In the genomic region with DNA sequence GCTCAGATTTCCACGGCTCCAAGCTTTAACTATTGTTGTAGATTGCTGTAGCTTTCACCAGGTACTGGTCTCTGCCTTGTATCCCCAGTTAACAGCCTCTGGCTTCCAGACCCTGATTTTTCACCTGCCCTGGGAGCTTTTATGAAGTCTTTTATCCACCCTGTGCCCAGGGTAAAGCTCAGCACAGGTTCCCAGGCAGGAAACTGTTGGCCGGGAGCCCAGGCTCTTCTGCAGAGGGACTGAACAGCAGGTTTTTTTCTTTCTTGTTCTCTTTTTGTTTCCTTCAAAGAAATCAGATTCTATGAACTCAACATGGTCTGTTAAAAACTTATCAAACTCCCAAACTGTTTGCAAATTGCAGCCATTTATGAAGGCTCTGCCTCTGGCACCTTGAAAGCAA, we compare ENCODE assay signal across 11 mouse cellular contexts. TPM values are rescaled to one million over a fixed set of nuclear protein-coding genes. Genes with fewer than 3 reads are reported as not detected.
DNase-seq lines count a peak whose midpoint lies in the region; ATAC-seq and TF ChIP-seq lines count a peak whose summit lies in the region.
"Had no signal": no experiment of that assay in that cellular context is flagged by ENCODE, and none has a peak within 500 bp of the region (broad histone marks: within the 10 kb centered on the region; RNA-seq: fewer than 3 reads in every experiment).

No protein-coding gene starts in this region.

- TF ChIP-seq CTCF in lung, adult 2 months (IDR thresholded peaks at IDR 0.05; ENCODE audit: insufficient read depth, low read length) = no peak
- no peak for TF ChIP-seq CTCF in heart, postnatal 0 days (IDR thresholded peaks at IDR 0.05; ENCODE audit: low read depth)

- H3K36me3 ChIP-seq in embryonic facial prominence, embryonic 14.5 days (ENCODE audit: control insufficient read depth, insufficient read depth, low read length) = no peaks in the 10 kb centered on the region
- H3K36me3 ChIP-seq in embryonic facial prominence, embryonic 10.5 days (replicated peaks) = no peaks in the 10 kb centered on the region
- H3K36me3 ChIP-seq in lung, embryonic 16.5 days (ENCODE audit: control insufficient read depth, insufficient read depth, low read length) = no peaks in the 10 kb centered on the region
- H3K36me3 ChIP-seq in heart, postnatal 0 days (replicated peaks; ENCODE audit: control insufficient read depth, insufficient read depth, low read length) = no peaks in the 10 kb centered on the region
- H3K36me3 ChIP-seq in intestine, embryonic 16.5 days (ENCODE audit: control insufficient read depth, insufficient read depth, low read length) = no peaks in the 10 kb centered on the region

- peak; percentile 65 for DNase-seq in embryonic facial prominence, embryonic 14.5 days (ENCODE audit: low spot score)
- no peak for DNase-seq in embryonic facial prominence, embryonic 10.5 days (ENCODE audit: low spot score)
- DNase-seq in lung, adult 2 months = no peak
- DNase-seq in heart, postnatal 0 days (ENCODE audit: low spot score) = no peak
- peak; percentile 51 to 87 for DNase-seq in kidney, postnatal 36 days

- no peaks in the 10 kb centered on the region for H3K9me3 ChIP-seq in embryonic facial prominence, embryonic 14.5 days (ENCODE audit: control insufficient read depth, low read length)
- no peaks in the 10 kb centered on the region for H3K9me3 ChIP-seq in embryonic facial prominence, embryonic 10.5 days
- no peaks in the 10 kb centered on the region for H3K9me3 ChIP-seq in lung, embryonic 16.5 days (ENCODE audit: control insufficient read depth, low read length)
- no peaks in the 10 kb centered on the region for H3K9me3 ChIP-seq in heart, postnatal 0 days (replicated peaks; ENCODE audit: control insufficient read depth, low read length)
- no peaks in the 10 kb centered on the region for H3K9me3 ChIP-seq in intestine, embryonic 16.5 days (ENCODE audit: control insufficient read depth, low read length)
- H3K9me3 ChIP-seq: forebrain, embryonic 13.5 days had no signal

- H3K4me3 ChIP-seq in embryonic facial prominence, embryonic 14.5 days (ENCODE audit: low read depth, low read length) = no peak overlapping the region
- H3K4me3 ChIP-seq in embryonic facial prominence, embryonic 10.5 days = no peak overlapping the region
- no peak overlapping the region for H3K4me3 ChIP-seq in lung, embryonic 16.5 days (ENCODE audit: low read length)
- no peak overlapping the region for H3K4me3 ChIP-seq in lung, adult 2 months (replicated peaks; ENCODE audit: extremely low read depth, low read depth, low read length)
- no peak overlapping the region for H3K4me3 ChIP-seq in heart, postnatal 0 days (ENCODE audit: low read depth, low read length)
- H3K4me3 ChIP-seq in intestine, embryonic 16.5 days (ENCODE audit: low read length) = no peak overlapping the region
- H3K4me3 ChIP-seq: forebrain, embryonic 13.5 days; myocyte had no signal

- ATAC-seq in embryonic facial prominence, embryonic 14.5 days (ENCODE audit: low read depth) = 0 out of 2 replicates have a peak, but pooled peaks have one; percentile 33
- ATAC-seq in lung, embryonic 16.5 days (ENCODE audit: low read depth) = peak; percentile 49; the same call in 1 of the 2 replicates
- no peak for ATAC-seq in heart, postnatal 0 days (ENCODE audit: insufficient read depth, low read depth)
- no peak for ATAC-seq in megakaryocyte-erythroid progenitor cell, adult 5-6 weeks (replicated peaks; ENCODE audit: low FRiP score, low TSS enrichment, poor library complexity, severe bottlenecking)
- ATAC-seq in intestine, embryonic 16.5 days = no peak
- ATAC-seq: forebrain, embryonic 13.5 days had no signal

- H3K9ac ChIP-seq in embryonic facial prominence, embryonic 14.5 days (ENCODE audit: low read depth, low read length) = no peak overlapping the region
- no peak overlapping the region for H3K9ac ChIP-seq in lung, embryonic 16.5 days (ENCODE audit: low read length)
- H3K9ac ChIP-seq in heart, postnatal 0 days (replicated peaks; ENCODE audit: low read depth, low read length) = no peak overlapping the region
- H3K9ac ChIP-seq in intestine, embryonic 16.5 days (ENCODE audit: low read depth, low read length) = no peak overlapping the region
- H3K9ac ChIP-seq: forebrain, embryonic 13.5 days had no signal

- TF ChIP-seq EP300 in heart, postnatal 0 days (IDR thresholded peaks at IDR 0.05; ENCODE audit: low read depth) = no peak

- H3K4me2 ChIP-seq in embryonic facial prominence, embryonic 14.5 days (ENCODE audit: low read depth, low read length) = no peak overlapping the region
- H3K4me2 ChIP-seq in lung, embryonic 16.5 days (ENCODE audit: low read depth, low read length) = no peak overlapping the region
- H3K4me2 ChIP-seq in heart, postnatal 0 days (ENCODE audit: low read depth, low read length) = no peak overlapping the region
- H3K4me2 ChIP-seq in intestine, embryonic 16.5 days (ENCODE audit: low read depth, low read length) = no peak overlapping the region
- H3K4me2 ChIP-seq: forebrain, embryonic 13.5 days had no signal

- H3K27ac ChIP-seq in embryonic facial prominence, embryonic 14.5 days (replicated peaks; ENCODE audit: low read depth, low read length) = no peak overlapping the region
- H3K27ac ChIP-seq in embryonic facial prominence, embryonic 10.5 days (replicated peaks) = no peak overlapping the region
- H3K27ac ChIP-seq in lung, embryonic 16.5 days (ENCODE audit: low read length) = no peak overlapping the region; the same call in 1 of the 2 replicates
- H3K27ac ChIP-seq in heart, postnatal 0 days (ENCODE audit: low read depth) = peak overlapping the region; percentile 23; the same call in 1 of the 2 replicates
- no peak overlapping the region for H3K27ac ChIP-seq in intestine, embryonic 16.5 days (ENCODE audit: low read length)
- H3K27ac ChIP-seq: forebrain, embryonic 13.5 days had no signal

- H3K4me1 ChIP-seq in embryonic facial prominence, embryonic 14.5 days (ENCODE audit: control insufficient read depth, insufficient read depth, low read length) = peaks cover 9% of the 10 kb centered on the region; the same call in 1 of the 2 replicates
- peaks cover 17% of the 10 kb centered on the region for H3K4me1 ChIP-seq in embryonic facial prominence, embryonic 10.5 days
- H3K4me1 ChIP-seq in lung, embryonic 16.5 days (replicated peaks; ENCODE audit: control insufficient read depth, insufficient read depth, low read length) = 0 out of 2 replicates have a peak, but pooled peaks cover 4% of the 10 kb centered on the region
- no peaks in the 10 kb centered on the region for H3K4me1 ChIP-seq in lung, adult 2 months (ENCODE audit: control insufficient read depth, insufficient read depth, low read length)
- H3K4me1 ChIP-seq in heart, postnatal 0 days (ENCODE audit: control insufficient read depth, insufficient read depth) = peaks cover 24% of the 10 kb centered on the region
- peaks cover 7% of the 10 kb centered on the region; the same call in 1 of the 2 replicates for H3K4me1 ChIP-seq in intestine, embryonic 16.5 days (ENCODE audit: control insufficient read depth, insufficient read depth, low read length)

- H3K27me3 ChIP-seq in embryonic facial prominence, embryonic 14.5 days (replicated peaks; ENCODE audit: control insufficient read depth, insufficient read depth, low read length) = no peaks in the 10 kb centered on the region
- no peaks in the 10 kb centered on the region for H3K27me3 ChIP-seq in embryonic facial prominence, embryonic 10.5 days (replicated peaks; ENCODE audit: low read depth, poor library complexity, severe bottlenecking)
- H3K27me3 ChIP-seq in lung, embryonic 16.5 days (ENCODE audit: control insufficient read depth, insufficient read depth, low read depth, low read length) = no peaks in the 10 kb centered on the region
- no peaks in the 10 kb centered on the region for H3K27me3 ChIP-seq in heart, postnatal 0 days (ENCODE audit: control insufficient read depth, insufficient read depth, low read length)
- H3K27me3 ChIP-seq in intestine, embryonic 16.5 days (replicated peaks; ENCODE audit: control insufficient read depth, insufficient read depth, low read length) = no peaks in the 10 kb centered on the region
- H3K27me3 ChIP-seq: forebrain, embryonic 13.5 days had no signal

- no peak for TF ChIP-seq POLR2A in lung, adult 2 months (IDR thresholded peaks at IDR 0.05; ENCODE audit: borderline replicate concordance, extremely low read depth, low read depth, low read length)

- WGBS in embryonic facial prominence, embryonic 14.5 days = 49% methylated on average over 2 of the region's 2 CpGs
- WGBS in embryonic facial prominence, embryonic 10.5 days = 68% methylated on average over 2 of the region's 2 CpGs
- 43% methylated on average over 2 of the region's 2 CpGs for WGBS in lung, embryonic 16.5 days
- 54% methylated on average over 2 of the region's 2 CpGs for WGBS in lung, adult 2 months
- WGBS in heart, postnatal 0 days = 19% methylated on average over 2 of the region's 2 CpGs
- 48% methylated on average over 2 of the region's 2 CpGs for WGBS in intestine, embryonic 16.5 days

RNA-seq across cellular contexts. Expression of a gene that starts 55.8 kb away (rescaled TPM):
- 0.14 TPM in 1 of 2 replicates, not detected in the other for polyA plus RNA-seq in embryonic facial prominence, embryonic 14.5 days (2014; fragmentation: Nextera tagmentation; extraction: Ambion mirVana)
- not detected in 2 replicates for polyA plus RNA-seq in embryonic facial prominence, embryonic 10.5 days (2016; fragmentation: Nextera tagmentation; extraction: Ambion mirVana)
- 1.2 and 14.2 TPM in 2 replicates for polyA plus RNA-seq in lung, embryonic 16.5 days (2015; fragmentation: Nextera tagmentation; extraction: Ambion mirVana)
- 0.59 and 1.9 TPM in 2 replicates for polyA plus RNA-seq in lung, adult 2 months (2012; rRNA removed)
- 0.19 TPM in 1 of 2 replicates, not detected in the other for total RNA-seq in heart, postnatal 0 days (2014; rRNA removed; ENCODE audit: low replicate concordance)
- polyA plus RNA-seq in heart, postnatal 0 days (2015; fragmentation: Nextera tagmentation; extraction: Ambion mirVana) = 0.12 and 0.87 TPM in 2 replicates
- total RNA-seq in megakaryocyte-erythroid progenitor cell, adult 5-6 weeks (2014; fragmentation: Nextera tagmentation) = not detected in 2 replicates
- not detected in 2 replicates for total RNA-seq in megakaryocyte-erythroid progenitor cell, adult 5-6 weeks (2017)
- 5.2 and 11.5 TPM in 2 replicates for polyA plus RNA-seq in intestine, embryonic 16.5 days (2015; fragmentation: Nextera tagmentation; extraction: Ambion mirVana)
- polyA plus RNA-seq: intestine, embryonic 14.5 days had no signal

RNA-seq across cellular contexts. Expression of a gene that starts 56.4 kb away (rescaled TPM):
- 12.4 and 13.5 TPM in 2 replicates for polyA plus RNA-seq in embryonic facial prominence, embryonic 14.5 days (2014; fragmentation: Nextera tagmentation; extraction: Ambion mirVana)
- polyA plus RNA-seq in embryonic facial prominence, embryonic 10.5 days (2016; fragmentation: Nextera tagmentation; extraction: Ambion mirVana) = 3.4 TPM in 2 replicates
- polyA plus RNA-seq in lung, embryonic 16.5 days (2015; fragmentation: Nextera tagmentation; extraction: Ambion mirVana) = 8.8 and 10.1 TPM in 2 replicates
- polyA plus RNA-seq in lung, adult 2 months (2012; rRNA removed) = 6.6 and 13.5 TPM in 2 replicates
- 11.2 and 28.8 TPM in 2 replicates for total RNA-seq in heart, postnatal 0 days (2014; rRNA removed; ENCODE audit: low replicate concordance)
- 7.0 and 7.9 TPM in 2 replicates for polyA plus RNA-seq in heart, postnatal 0 days (2015; fragmentation: Nextera tagmentation; extraction: Ambion mirVana)
- 9.6 and 11.4 TPM in 2 replicates for total RNA-seq in megakaryocyte-erythroid progenitor cell, adult 5-6 weeks (2014; fragmentation: Nextera tagmentation)
- 4.9 and 8.2 TPM in 2 replicates for total RNA-seq in megakaryocyte-erythroid progenitor cell, adult 5-6 weeks (2017)
- polyA plus RNA-seq in intestine, embryonic 16.5 days (2015; fragmentation: Nextera tagmentation; extraction: Ambion mirVana) = 19.7 and 20.3 TPM in 2 replicates

Comparison
In these comparisons a context has a peak if more than half of its experiments do, and no peak if none do; other contexts are left out.
1. DNase-seq: peak in embryonic facial prominence, embryonic 14.5 days (single experiment) and kidney, postnatal 36 days (2 of 2); none in embryonic facial prominence, embryonic 10.5 days (single experiment), lung, adult 2 months (single experiment) and heart, postnatal 0 days (single experiment).
2. ATAC-seq: peak in embryonic facial prominence, embryonic 14.5 days (single experiment) and lung, embryonic 16.5 days (single experiment); none in heart, postnatal 0 days (single experiment), megakaryocyte-erythroid progenitor cell, adult 5-6 weeks (single experiment) and intestine, embryonic 16.5 days (single experiment).